ENCODE assay signal across 11 mouse cellular contexts in the genomic region with DNA sequence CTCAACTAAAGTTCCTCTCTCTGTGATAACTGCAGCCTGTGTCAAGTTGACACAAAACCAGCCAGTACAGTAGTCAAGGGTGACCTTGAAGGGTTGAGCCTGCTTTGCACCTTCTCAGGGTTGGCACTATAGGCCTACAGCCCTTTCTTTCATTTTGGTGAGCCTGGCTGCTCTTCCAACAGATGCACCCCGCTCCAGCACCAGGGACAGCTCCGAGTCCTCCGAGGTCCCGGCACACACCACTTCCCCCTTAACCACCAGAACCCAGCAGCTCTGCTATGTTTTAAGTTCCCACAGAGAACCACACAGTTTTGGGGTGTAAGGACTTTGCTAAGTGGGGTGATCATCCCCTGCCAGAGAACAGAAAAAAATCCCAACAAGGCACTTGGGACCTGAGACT. TPM values are rescaled to one million over a fixed set of nuclear protein-coding genes. Genes with fewer than 3 reads are reported as not detected.
DNase-seq lines count a peak whose midpoint lies in the region; ATAC-seq lines count a peak whose summit lies in the region.
"Had no signal": no experiment of that assay in that cellular context is flagged by ENCODE, and none has a peak within 500 bp of the region (broad histone marks: within the 10 kb centered on the region; RNA-seq: fewer than 3 reads in every experiment).

No protein-coding gene starts in this region.

- 10% methylated on average over 4 of the region's 4 CpGs for WGBS in hindbrain, embryonic 10.5 days
- 12% methylated on average over 4 of the region's 4 CpGs for WGBS in hindbrain, embryonic 13.5 days
- 3% methylated on average over 4 of the region's 4 CpGs for WGBS in embryonic facial prominence, embryonic 14.5 days
- WGBS in midbrain, embryonic 11.5 days = 13% methylated on average over 4 of the region's 4 CpGs

- H3K4me3 ChIP-seq in hindbrain, embryonic 10.5 days = no peak overlapping the region
- no peak overlapping the region for H3K4me3 ChIP-seq in hindbrain, embryonic 13.5 days
- no peak overlapping the region for H3K4me3 ChIP-seq in embryonic facial prominence, embryonic 14.5 days (ENCODE audit: low read depth, low read length)
- H3K4me3 ChIP-seq in midbrain, embryonic 11.5 days (ENCODE audit: low read depth, low read length) = no peak overlapping the region
- H3K4me3 ChIP-seq: erythroblast, embryonic 14.5 days; neural tube, embryonic 13.5 days had no signal

- no peak overlapping the region for H3K9ac ChIP-seq in hindbrain, embryonic 13.5 days
- H3K9ac ChIP-seq in embryonic facial prominence, embryonic 14.5 days (ENCODE audit: low read depth, low read length) = no peak overlapping the region
- no peak overlapping the region for H3K9ac ChIP-seq in midbrain, embryonic 11.5 days (ENCODE audit: low read length)
- H3K9ac ChIP-seq: neural tube, embryonic 13.5 days had no signal

- DNase-seq in hindbrain, embryonic 10.5 days (ENCODE audit: low spot score) = peak; percentile 40
- peak; percentile 51 for DNase-seq in thymus, postnatal 4 days
- DNase-seq in thymus, postnatal 10 days (ENCODE audit: low spot score in 2 of 2) = no peak
- DNase-seq in embryonic facial prominence, embryonic 14.5 days (ENCODE audit: low spot score) = peak; percentile 51
- no peak for DNase-seq in layer of hippocampus, postnatal 14 days (ENCODE audit: low spot score in 2 of 2)
- no peak for DNase-seq in cerebellum, adult 9-11 months
- no peak for DNase-seq in midbrain, embryonic 11.5 days (ENCODE audit: low spot score, missing footprints)
- DNase-seq: lung, adult 2 months had no signal

- H3K27me3 ChIP-seq in hindbrain, embryonic 10.5 days (ENCODE audit: insufficient read depth, poor library complexity, severe bottlenecking) = no peaks in the 10 kb centered on the region
- H3K27me3 ChIP-seq in hindbrain, embryonic 13.5 days = peaks cover 6% of the 10 kb centered on the region; the same call in 1 of the 2 replicates
- no peaks in the 10 kb centered on the region for H3K27me3 ChIP-seq in embryonic facial prominence, embryonic 14.5 days (replicated peaks; ENCODE audit: control insufficient read depth, insufficient read depth, low read length)
- H3K27me3 ChIP-seq in midbrain, embryonic 11.5 days (ENCODE audit: control insufficient read depth, insufficient read depth, low read length) = no peaks in the 10 kb centered on the region

- no peak for ATAC-seq in hindbrain, embryonic 13.5 days (ENCODE audit: low FRiP score)
- no peak for ATAC-seq in embryonic facial prominence, embryonic 14.5 days (ENCODE audit: low read depth)
- ATAC-seq in midbrain, embryonic 11.5 days (ENCODE audit: low FRiP score) = no peak

- H3K4me2 ChIP-seq in hindbrain, embryonic 13.5 days = no peak overlapping the region
- H3K4me2 ChIP-seq in embryonic facial prominence, embryonic 14.5 days (ENCODE audit: low read depth, low read length) = no peak overlapping the region
- no peak overlapping the region for H3K4me2 ChIP-seq in midbrain, embryonic 11.5 days
- H3K4me2 ChIP-seq: neural tube, embryonic 13.5 days had no signal

- H3K4me1 ChIP-seq in hindbrain, embryonic 10.5 days (replicated peaks) = no peaks in the 10 kb centered on the region
- no peaks in the 10 kb centered on the region for H3K4me1 ChIP-seq in hindbrain, embryonic 13.5 days (replicated peaks)
- no peaks in the 10 kb centered on the region for H3K4me1 ChIP-seq in embryonic facial prominence, embryonic 14.5 days (ENCODE audit: control insufficient read depth, insufficient read depth, low read length)
- H3K4me1 ChIP-seq in midbrain, embryonic 11.5 days (ENCODE audit: control insufficient read depth, insufficient read depth, low read length) = no peaks in the 10 kb centered on the region
- H3K4me1 ChIP-seq: neural tube, embryonic 13.5 days had no signal

- no peaks in the 10 kb centered on the region for H3K36me3 ChIP-seq in hindbrain, embryonic 10.5 days
- H3K36me3 ChIP-seq in hindbrain, embryonic 13.5 days = no peaks in the 10 kb centered on the region
- H3K36me3 ChIP-seq in embryonic facial prominence, embryonic 14.5 days (ENCODE audit: control insufficient read depth, insufficient read depth, low read length) = no peaks in the 10 kb centered on the region
- H3K36me3 ChIP-seq in midbrain, embryonic 11.5 days (ENCODE audit: control insufficient read depth, insufficient read depth, low read length) = no peaks in the 10 kb centered on the region
- H3K36me3 ChIP-seq: neural tube, embryonic 13.5 days had no signal

- no peak overlapping the region for H3K27ac ChIP-seq in hindbrain, embryonic 10.5 days
- H3K27ac ChIP-seq in hindbrain, embryonic 13.5 days = no peak overlapping the region
- no peak overlapping the region for H3K27ac ChIP-seq in embryonic facial prominence, embryonic 14.5 days (replicated peaks; ENCODE audit: low read depth, low read length)
- no peak overlapping the region for H3K27ac ChIP-seq in midbrain, embryonic 11.5 days (ENCODE audit: low read depth, low read length)
- H3K27ac ChIP-seq: neural tube, embryonic 13.5 days had no signal

- H3K9me3 ChIP-seq in hindbrain, embryonic 10.5 days = peaks cover 20% of the 10 kb centered on the region
- peaks cover 16% of the 10 kb centered on the region for H3K9me3 ChIP-seq in hindbrain, embryonic 13.5 days
- peaks cover 12% of the 10 kb centered on the region; the same call in 1 of the 2 replicates for H3K9me3 ChIP-seq in embryonic facial prominence, embryonic 14.5 days (ENCODE audit: control insufficient read depth, low read length)
- H3K9me3 ChIP-seq in midbrain, embryonic 11.5 days (ENCODE audit: control insufficient read depth, low read length) = peaks cover 5% of the 10 kb centered on the region; the same call in 1 of the 2 replicates

RNA-seq across cellular contexts. Expression of a gene that starts 27.8 kb away (rescaled TPM):
- polyA plus RNA-seq in hindbrain, embryonic 10.5 days (2016; fragmentation: Nextera tagmentation; extraction: Ambion mirVana) = 0.70 and 1.1 TPM in 2 replicates
- 0.48 and 0.74 TPM in 2 replicates for polyA plus RNA-seq in hindbrain, embryonic 13.5 days (2015; fragmentation: Nextera tagmentation; extraction: Ambion mirVana)
- polyA plus RNA-seq in embryonic facial prominence, embryonic 14.5 days (2014; fragmentation: Nextera tagmentation; extraction: Ambion mirVana) = 0.51 and 0.85 TPM in 2 replicates
- total RNA-seq in layer of hippocampus, postnatal 14 days (2021) = 1 to 10 TPM; 3.3 to 4.2 TPM
- 0.26 and 0.59 TPM in 2 replicates for polyA plus RNA-seq in midbrain, embryonic 11.5 days (2014; fragmentation: Nextera tagmentation; extraction: Ambion mirVana)

RNA-seq across cellular contexts. Expression of a gene that starts 50.1 kb away (rescaled TPM):
- 139 and 147 TPM in 2 replicates for polyA plus RNA-seq in hindbrain, embryonic 10.5 days (2016; fragmentation: Nextera tagmentation; extraction: Ambion mirVana)
- polyA plus RNA-seq in hindbrain, embryonic 13.5 days (2015; fragmentation: Nextera tagmentation; extraction: Ambion mirVana) = 131 and 136 TPM in 2 replicates
- polyA plus RNA-seq in embryonic facial prominence, embryonic 14.5 days (2014; fragmentation: Nextera tagmentation; extraction: Ambion mirVana) = 128 and 133 TPM in 2 replicates
- total RNA-seq in layer of hippocampus, postnatal 14 days (2021) = 10 to 100 TPM; 46.6 to 47.9 TPM
- polyA plus RNA-seq in midbrain, embryonic 11.5 days (2014; fragmentation: Nextera tagmentation; extraction: Ambion mirVana) = 140 and 155 TPM in 2 replicates

Comparison
In these comparisons a context has a peak if more than half of its experiments do, and no peak if none do; other contexts are left out.
1. DNase-seq: peak in hindbrain, embryonic 10.5 days (single experiment), thymus, postnatal 4 days (single experiment) and embryonic facial prominence, embryonic 14.5 days (single experiment); none in thymus, postnatal 10 days (0 of 2), layer of hippocampus, postnatal 14 days (0 of 2), cerebellum, adult 9-11 months (single experiment) and midbrain, embryonic 11.5 days (single experiment).